Mouse (Mus musculus) hindbrain, embryonic 16.5 days (tissue): Measurements from ENCODE around the gene Pfn4. TPM values are rescaled to one million over a fixed set of nuclear protein-coding genes. Genes with fewer than 3 reads are reported as not detected.

Experiments used
- ATAC-seq: fragments of 200-750 bp; cut with Nextera tagmentation; 2 replicates; pipeline ENCODE4 v1.8.0; 2017; ENCODE audit warnings: moderate TSS enrichment, moderate library complexity
- H3K27ac ChIP-seq: fragments of 300-500 bp; sonication (generic); 2 replicates; pipeline ENCODE4 v1.5.1; 2014; ENCODE audit warnings: low read depth, mild to moderate bottlenecking, control low read depth, low read length, moderate library complexity
- H3K27me3 ChIP-seq: fragments of 300-500 bp; sonication (generic); replicated peaks from 2 replicates; pipeline ENCODE4 v1.6.1; 2014; ENCODE audit warnings: low read length; ENCODE audit not compliant: control insufficient read depth, insufficient read depth
- H3K36me3 ChIP-seq: fragments of 300-500 bp; sonication (generic); 2 replicates; pipeline ENCODE4 v1.6.1; 2014; ENCODE audit warnings: mild to moderate bottlenecking, low read length, moderate library complexity, mixed read lengths; ENCODE audit not compliant: control insufficient read depth, insufficient read depth
- H3K4me1 ChIP-seq: fragments of 300-500 bp; sonication (generic); 2 replicates; pipeline ENCODE4 v1.6.1; 2014; ENCODE audit warnings: low read depth, low read length; ENCODE audit not compliant: control insufficient read depth, insufficient read depth
- H3K4me2 ChIP-seq: fragments of 300-500 bp; sonication (generic); 2 replicates; pipeline ENCODE4 v1.6.1; 2014; ENCODE audit warnings: mild to moderate bottlenecking, low read length, control low read depth, moderate library complexity
- H3K4me3 ChIP-seq: fragments of 300-500 bp; sonication (generic); 2 replicates; pipeline ENCODE4 v1.5.1; 2014; ENCODE audit warnings: mild to moderate bottlenecking, low read length, control low read depth, moderate library complexity
- H3K9ac ChIP-seq: fragments of 300-500 bp; sonication (generic); 2 replicates; pipeline ENCODE4 v1.6.1; 2014; ENCODE audit warnings: low read depth, mild to moderate bottlenecking, control low read depth, low read length, moderate library complexity
- H3K9me3 ChIP-seq: fragments of 300-500 bp; sonication (generic); 2 replicates; pipeline ENCODE4 v1.6.1; 2014; ENCODE audit warnings: mild to moderate bottlenecking, low read length, moderate library complexity; ENCODE audit not compliant: control insufficient read depth
- WGBS: fragments of 180-500 bp; shearing (Covaris S2); extraction: QIAGEN DNeasy Blood & Tissue Kit; methylation state at CpG from one replicate; pipeline ENCODE4 v1.1.7; 2014; 5-methylcytosine and 5-hydroxymethylcytosine counted together
- polyA plus RNA-seq: library from polyadenylated mRNA; unstranded; fragments of >200 nt; fragmentation: Nextera tagmentation; extraction: Ambion mirVana; gene quantifications from 2 replicates; pipeline ENCODE4 v1.2.1, GENCODE M21; 2015

Gene Pfn4
- polyA plus RNA-seq = 14.2 and 15.5 TPM in 2 replicates

GRCm38 (mm10) chr12:4768492-4769332 is at the start of gene Pfn4, which contains the start of gene Fam228b:
Pfn4 (plus strand) TSS chr12:4769022.
Fam228b (minus strand) TSS chr12:4769267.
- peak; percentile 99 for ATAC-seq
- peak within 1 kb of the TSS; percentile 63 for H3K4me2 ChIP-seq
- H3K36me3 ChIP-seq = no peaks in the 10 kb centered on the region
- H3K27me3 ChIP-seq = no peaks in the 10 kb centered on the region
- H3K9ac ChIP-seq = peak within 1 kb of the TSS; percentile 95
- peak within 1 kb of the TSS; percentile 99 for H3K27ac ChIP-seq
- 2% methylated on average over 49 of the region's 61 CpGs for WGBS
- peak within 1 kb of the TSS; percentile 80 for H3K4me3 ChIP-seq
- no peaks in the 10 kb centered on the region for H3K9me3 ChIP-seq
- peaks cover 5% of the 10 kb centered on the region; the same call in 1 of the 2 replicates for H3K4me1 ChIP-seq

GRCm38 (mm10) chr12:4719066-4719761 is 49.6 kb upstream of the Pfn4 start:
- H3K36me3 ChIP-seq = no peaks in the 10 kb centered on the region
- H3K4me1 ChIP-seq = no peaks in the 10 kb centered on the region
- no peaks in the 10 kb centered on the region for H3K27me3 ChIP-seq
- 0 out of 2 replicates have a peak, but pooled peaks cover 4% of the 10 kb centered on the region for H3K9me3 ChIP-seq
- H3K27ac ChIP-seq = no peak overlapping the region
- 86% methylated on average over 13 of the region's 13 CpGs for WGBS
- H3K9ac ChIP-seq = no peak overlapping the region
- H3K4me2 ChIP-seq = no peak overlapping the region
- no peak overlapping the region for H3K4me3 ChIP-seq
- no peak for ATAC-seq

GRCm38 (mm10) chr12:4719762-4720754 is 48.8 kb upstream of the Pfn4 start:
- no peak overlapping the region for H3K27ac ChIP-seq
- no peak for ATAC-seq
- WGBS = 81% methylated on average over 17 of the region's 17 CpGs
- H3K27me3 ChIP-seq = no peaks in the 10 kb centered on the region
- no peak overlapping the region for H3K4me2 ChIP-seq
- H3K4me3 ChIP-seq = no peak overlapping the region
- H3K4me1 ChIP-seq = no peaks in the 10 kb centered on the region
- H3K36me3 ChIP-seq = no peaks in the 10 kb centered on the region
- H3K9ac ChIP-seq = no peak overlapping the region
- 0 out of 2 replicates have a peak, but pooled peaks cover 4% of the 10 kb centered on the region for H3K9me3 ChIP-seq

GRCm38 (mm10) chr12:4729165-4729564 is 39.7 kb upstream of the Pfn4 start:
- Histone ChIP-seq H3K4me1 (no peaks in the 10 kb centered on the region), H3K27ac (no peak overlapping the region), H3K9me3 (no peaks in the 10 kb centered on the region; the same call in 1 of the 2 replicates), H3K27me3 (no peaks in the 10 kb centered on the region), H3K4me3 (no peak overlapping the region), H3K4me2 (no peak overlapping the region), H3K36me3 (0 out of 2 replicates have a peak, but pooled peaks cover 2% of the 10 kb centered on the region), H3K9ac (no peak overlapping the region)
- ATAC-seq = no peak
- 94% methylated on average over 3 of the region's 3 CpGs for WGBS

GRCm38 (mm10) chr12:4731629-4732028 is 37.2 kb upstream of the Pfn4 start:
- no peak for ATAC-seq
- 64% methylated on average over 4 of the region's 4 CpGs for WGBS
- Histone ChIP-seq H3K4me3 (no peak overlapping the region), H3K4me2 (no peak overlapping the region), H3K9me3 (no peaks in the 10 kb centered on the region; the same call in 1 of the 2 replicates), H3K36me3 (0 out of 2 replicates have a peak, but pooled peaks cover 2% of the 10 kb centered on the region), H3K4me1 (no peaks in the 10 kb centered on the region), H3K27me3 (no peaks in the 10 kb centered on the region), H3K27ac (no peak overlapping the region), H3K9ac (no peak overlapping the region)

GRCm38 (mm10) chr12:4732332-4732731 is 36.5 kb upstream of the Pfn4 start:
- H3K9me3 ChIP-seq = no peaks in the 10 kb centered on the region; the same call in 1 of the 2 replicates
- 58% methylated on average over 4 of the region's 4 CpGs for whole genome bisulfite sequencing
- ATAC-seq = no peak

GRCm38 (mm10) chr12:4738031-4738576 is 30.7 kb upstream of the Pfn4 start, which contains the start of gene Fam228a:
Fam228a (minus strand) TSS chr12:4738430.
- WGBS = 89% methylated on average over 18 of the region's 18 CpGs
- Histone ChIP-seq H3K4me2 (no peak within 1 kb of the TSS), H3K27ac (no peak within 1 kb of the TSS), H3K9ac (no peak within 1 kb of the TSS), H3K27me3 (no peaks in the 10 kb centered on the region), H3K4me1 (no peaks in the 10 kb centered on the region), H3K9me3 (no peaks in the 10 kb centered on the region), H3K36me3 (no peaks in the 10 kb centered on the region), H3K4me3 (no peak within 1 kb of the TSS)
- ATAC-seq = no peak

More at GRCm38 (mm10) chr12:4732332-4732731, 36.5 kb upstream of the Pfn4 start:
- no peak overlapping the region for H3K27ac ChIP-seq
- H3K36me3 ChIP-seq = 0 out of 2 replicates have a peak, but pooled peaks cover 2% of the 10 kb centered on the region
- no peak overlapping the region for H3K4me2 ChIP-seq
- no peak overlapping the region for H3K9ac ChIP-seq
- H3K4me3 ChIP-seq = no peak overlapping the region
- H3K27me3 ChIP-seq = no peaks in the 10 kb centered on the region
- no peaks in the 10 kb centered on the region for H3K4me1 ChIP-seq

GRCm38 (mm10) chr12:4740823-4741222 is 28.0 kb upstream of the Pfn4 start:
- no peaks in the 10 kb centered on the region for H3K4me1 ChIP-seq
- WGBS = 69% methylated on average over 7 of the region's 7 CpGs

More at GRCm38 (mm10) chr12:4740823-4741222, 28.0 kb upstream of the Pfn4 start:
- no peak for ATAC-seq
- Histone ChIP-seq H3K27ac (no peak overlapping the region), H3K27me3 (no peaks in the 10 kb centered on the region), H3K9me3 (no peaks in the 10 kb centered on the region), H3K36me3 (no peaks in the 10 kb centered on the region), H3K9ac (no peak overlapping the region), H3K4me3 (no peak overlapping the region), H3K4me2 (no peak overlapping the region)
